Mouse (Mus musculus): Measurements from ENCODE around the gene Clec4d. TPM values are rescaled to one million over a fixed set of nuclear protein-coding genes. Genes with fewer than 3 reads are reported as not detected.

Clec4d gene
- polyA plus RNA-seq, 1 experiment from 2014 or later = not detected

GRCm38 (mm10) chr6:123259889-123260603 lies 1.9 kb upstream of the Clec4d start:
- Histone ChIP-seq H3K36me3 (ENCODE audit: control insufficient read depth, insufficient read depth, low read length) (no peaks in the 10 kb centered on the region), H3K27ac (ENCODE audit: low read length) (no peak overlapping the region), H3K9ac (replicated peaks; ENCODE audit: low read depth, low read length) (no peak overlapping the region), H3K4me3 (ENCODE audit: low read depth, low read length) (no peak overlapping the region), H3K9me3 (ENCODE audit: control insufficient read depth, low read depth, low read length) (no peaks in the 10 kb centered on the region), H3K4me2 (replicated peaks; ENCODE audit: low read depth, low read length) (no peak overlapping the region), H3K27me3 (ENCODE audit: control insufficient read depth, insufficient read depth, low read length) (no peaks in the 10 kb centered on the region), H3K4me1 (ENCODE audit: control insufficient read depth, insufficient read depth, low read length) (no peaks in the 10 kb centered on the region)
- 82% methylated on average over 4 of the region's 4 CpGs for WGBS
- no peak for ATAC-seq (ENCODE audit: insufficient number of reproducible peaks, insufficient read depth, low FRiP score, low read depth)

GRCm38 (mm10) chr6:123260868-123261267 lies 1.0 kb upstream of the Clec4d start:
- 85% methylated on average over 1 of the region's 1 CpGs for WGBS
- Histone ChIP-seq H3K4me2 (replicated peaks; ENCODE audit: low read depth, low read length) (no peak overlapping the region), H3K9me3 (ENCODE audit: control insufficient read depth, low read depth, low read length) (no peaks in the 10 kb centered on the region), H3K27me3 (ENCODE audit: control insufficient read depth, insufficient read depth, low read length) (no peaks in the 10 kb centered on the region), H3K36me3 (ENCODE audit: control insufficient read depth, insufficient read depth, low read length) (no peaks in the 10 kb centered on the region), H3K27ac (ENCODE audit: low read length) (no peak overlapping the region), H3K4me1 (ENCODE audit: control insufficient read depth, insufficient read depth, low read length) (no peaks in the 10 kb centered on the region), H3K4me3 (ENCODE audit: low read depth, low read length) (no peak overlapping the region), H3K9ac (replicated peaks; ENCODE audit: low read depth, low read length) (no peak overlapping the region)
- ATAC-seq (ENCODE audit: insufficient number of reproducible peaks, insufficient read depth, low FRiP score, low read depth) = no peak

GRCm38 (mm10) chr6:123264194-123264593 lies 2.3 kb downstream of the Clec4d start:
- 86% methylated on average over 3 of the region's 3 CpGs for WGBS
- Histone ChIP-seq H3K9ac (replicated peaks; ENCODE audit: low read depth, low read length) (no peak overlapping the region), H3K9me3 (ENCODE audit: control insufficient read depth, low read depth, low read length) (0 out of 2 replicates have a peak, but pooled peaks cover 3% of the 10 kb centered on the region), H3K4me1 (ENCODE audit: control insufficient read depth, insufficient read depth, low read length) (no peaks in the 10 kb centered on the region), H3K27me3 (ENCODE audit: control insufficient read depth, insufficient read depth, low read length) (no peaks in the 10 kb centered on the region), H3K4me3 (ENCODE audit: low read depth, low read length) (no peak overlapping the region), H3K36me3 (ENCODE audit: control insufficient read depth, insufficient read depth, low read length) (no peaks in the 10 kb centered on the region), H3K4me2 (replicated peaks; ENCODE audit: low read depth, low read length) (no peak overlapping the region), H3K27ac (ENCODE audit: low read length) (no peak overlapping the region)
- ATAC-seq (ENCODE audit: insufficient number of reproducible peaks, insufficient read depth, low FRiP score, low read depth) = no peak

GRCm38 (mm10) chr6:123265809-123266208 lies 3.9 kb downstream of the Clec4d start:
- Histone ChIP-seq H3K27me3 (ENCODE audit: control insufficient read depth, insufficient read depth, low read length) (no peaks in the 10 kb centered on the region), H3K9ac (replicated peaks; ENCODE audit: low read depth, low read length) (no peak overlapping the region), H3K4me1 (ENCODE audit: control insufficient read depth, insufficient read depth, low read length) (no peaks in the 10 kb centered on the region), H3K4me3 (ENCODE audit: low read depth, low read length) (no peak overlapping the region), H3K27ac (ENCODE audit: low read length) (no peak overlapping the region), H3K9me3 (ENCODE audit: control insufficient read depth, low read depth, low read length) (0 out of 2 replicates have a peak, but pooled peaks cover 3% of the 10 kb centered on the region), H3K36me3 (ENCODE audit: control insufficient read depth, insufficient read depth, low read length) (no peaks in the 10 kb centered on the region), H3K4me2 (replicated peaks; ENCODE audit: low read depth, low read length) (no peak overlapping the region)
- WGBS = 89% methylated on average over 4 of the region's 4 CpGs
- ATAC-seq (ENCODE audit: insufficient number of reproducible peaks, insufficient read depth, low FRiP score, low read depth) = no peak

GRCm38 (mm10) chr6:123266945-123267344 lies 5.0 kb downstream of the Clec4d start:
- H3K9me3 ChIP-seq (ENCODE audit: control insufficient read depth, low read depth, low read length) = 0 out of 2 replicates have a peak, but pooled peaks cover 3% of the 10 kb centered on the region
- no peak overlapping the region for H3K9ac ChIP-seq (replicated peaks; ENCODE audit: low read depth, low read length)
- 74% methylated on average over 5 of the region's 5 CpGs for WGBS
- no peak overlapping the region for H3K4me3 ChIP-seq (ENCODE audit: low read depth, low read length)
- no peaks in the 10 kb centered on the region for H3K36me3 ChIP-seq (ENCODE audit: control insufficient read depth, insufficient read depth, low read length)
- H3K27ac ChIP-seq (ENCODE audit: low read length) = no peak overlapping the region
- H3K27me3 ChIP-seq (ENCODE audit: control insufficient read depth, insufficient read depth, low read length) = no peaks in the 10 kb centered on the region
- no peak overlapping the region for H3K4me2 ChIP-seq (replicated peaks; ENCODE audit: low read depth, low read length)
- no peak for ATAC-seq (ENCODE audit: insufficient number of reproducible peaks, insufficient read depth, low FRiP score, low read depth)
- H3K4me1 ChIP-seq (ENCODE audit: control insufficient read depth, insufficient read depth, low read length) = no peaks in the 10 kb centered on the region

GRCm38 (mm10) chr6:123279443-123279842 lies 17.5 kb downstream of the Clec4d start:
- Histone ChIP-seq H3K4me2 (replicated peaks; ENCODE audit: low read depth, low read length) (no peak overlapping the region), H3K36me3 (ENCODE audit: control insufficient read depth, insufficient read depth, low read length) (no peaks in the 10 kb centered on the region), H3K4me1 (ENCODE audit: control insufficient read depth, insufficient read depth, low read length) (no peaks in the 10 kb centered on the region), H3K27me3 (ENCODE audit: control insufficient read depth, insufficient read depth, low read length) (no peaks in the 10 kb centered on the region), H3K4me3 (ENCODE audit: low read depth, low read length) (no peak overlapping the region), H3K27ac (ENCODE audit: low read length) (no peak overlapping the region), H3K9me3 (ENCODE audit: control insufficient read depth, low read depth, low read length) (no peaks in the 10 kb centered on the region), H3K9ac (replicated peaks; ENCODE audit: low read depth, low read length) (no peak overlapping the region)
- 84% methylated on average over 2 of the region's 2 CpGs for WGBS
- ATAC-seq (ENCODE audit: insufficient number of reproducible peaks, insufficient read depth, low FRiP score, low read depth) = no peak

GRCm38 (mm10) chr6:123286311-123286710 lies 24.4 kb downstream of the Clec4d start:
- H3K9me3 ChIP-seq (ENCODE audit: control insufficient read depth, low read depth, low read length) = no peaks in the 10 kb centered on the region
- no peaks in the 10 kb centered on the region for H3K27me3 ChIP-seq (ENCODE audit: control insufficient read depth, insufficient read depth, low read length)
- H3K9ac ChIP-seq (replicated peaks; ENCODE audit: low read depth, low read length) = no peak overlapping the region
- 83% methylated on average over 2 of the region's 2 CpGs for WGBS
- H3K36me3 ChIP-seq (ENCODE audit: control insufficient read depth, insufficient read depth, low read length) = no peaks in the 10 kb centered on the region
- H3K4me2 ChIP-seq (replicated peaks; ENCODE audit: low read depth, low read length) = no peak overlapping the region
- H3K4me1 ChIP-seq (ENCODE audit: control insufficient read depth, insufficient read depth, low read length) = no peaks in the 10 kb centered on the region
- H3K4me3 ChIP-seq (ENCODE audit: low read depth, low read length) = no peak overlapping the region
- H3K27ac ChIP-seq (ENCODE audit: low read length) = no peak overlapping the region
- ATAC-seq (ENCODE audit: insufficient number of reproducible peaks, insufficient read depth, low FRiP score, low read depth) = no peak

GRCm38 (mm10) chr6:123288931-123289330 lies 27.0 kb downstream of the Clec4d start:
- H3K4me2 ChIP-seq (replicated peaks; ENCODE audit: low read depth, low read length) = no peak overlapping the region
- H3K9ac ChIP-seq (replicated peaks; ENCODE audit: low read depth, low read length) = no peak overlapping the region
- no peak overlapping the region for H3K4me3 ChIP-seq (ENCODE audit: low read depth, low read length)
- no peaks in the 10 kb centered on the region for H3K27me3 ChIP-seq (ENCODE audit: control insufficient read depth, insufficient read depth, low read length)
- no peaks in the 10 kb centered on the region for H3K4me1 ChIP-seq (ENCODE audit: control insufficient read depth, insufficient read depth, low read length)
- WGBS = 77% methylated on average over 10 of the region's 10 CpGs
- no peak for ATAC-seq (ENCODE audit: insufficient number of reproducible peaks, insufficient read depth, low FRiP score, low read depth)
- no peak overlapping the region for H3K27ac ChIP-seq (ENCODE audit: low read length)
- H3K9me3 ChIP-seq (ENCODE audit: control insufficient read depth, low read depth, low read length) = no peaks in the 10 kb centered on the region
- no peaks in the 10 kb centered on the region for H3K36me3 ChIP-seq (ENCODE audit: control insufficient read depth, insufficient read depth, low read length)

- Histone ChIP-seq H3K4me2 (replicated peaks; ENCODE audit: low read depth, low read length) (no peak within 1 kb of the TSS), H3K27me3 (ENCODE audit: control insufficient read depth, insufficient read depth, low read length) (no peaks in the 10 kb centered on the region), H3K4me1 (ENCODE audit: control insufficient read depth, insufficient read depth, low read length) (no peaks in the 10 kb centered on the region), H3K9ac (replicated peaks; ENCODE audit: low read depth, low read length) (no peak within 1 kb of the TSS), H3K27ac (ENCODE audit: low read length) (no peak within 1 kb of the TSS), H3K36me3 (ENCODE audit: control insufficient read depth, insufficient read depth, low read length) (no peaks in the 10 kb centered on the region), H3K4me3 (ENCODE audit: low read depth, low read length) (no peak within 1 kb of the TSS), H3K9me3 (ENCODE audit: control insufficient read depth, low read depth, low read length) (no peaks in the 10 kb centered on the region)
- 79% methylated on average over 4 of the region's 4 CpGs for WGBS
- no peak for ATAC-seq (ENCODE audit: insufficient number of reproducible peaks, insufficient read depth, low FRiP score, low read depth)
These were observed 27.8 kb downstream of the Clec4d start, which contains the start of gene Clec4e for GRCm38 (mm10) chr6:123289753-123290152. Clec4e (minus strand) TSS chr6:123289870.

Measured in stomach, embryonic 14.5 days (tissue).